Mouse (Mus musculus): ENCODE measurements at regions not wholly inside any gene's neighbourhood (a gene's known extent, or its start where the extent isn't known, plus 50 kb on each side); places are given as distances from the start of the nearest gene placed in this dataset.

DNA sequence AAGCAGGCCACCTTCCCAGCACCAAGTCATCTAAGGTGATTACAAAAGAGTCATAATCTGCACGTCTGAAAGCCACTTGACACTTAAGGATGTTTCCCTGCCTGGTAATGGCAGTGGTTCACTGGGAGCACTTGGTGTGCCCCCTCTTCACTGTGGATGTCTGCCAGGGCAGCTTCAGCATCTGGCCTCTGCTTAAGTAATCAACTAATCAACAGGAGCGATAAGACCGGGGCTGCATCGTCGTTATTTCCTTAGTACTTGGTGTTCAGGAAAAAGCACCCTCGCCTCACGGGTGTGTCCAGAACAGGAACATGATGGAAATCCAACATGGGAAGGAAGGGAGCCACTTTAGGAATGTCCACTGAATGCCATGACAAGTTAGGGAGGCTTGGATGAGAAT is 97.1 kb upstream of the Plcb4 start:
- no peaks in the 10 kb centered on the region for H3K27me3 ChIP-seq
- H3K4me3 ChIP-seq, result no peak overlapping the region
- no peak overlapping the region for H3K27ac ChIP-seq
- H3K4me2 ChIP-seq, result no peak overlapping the region
- no peak overlapping the region for H3K9ac ChIP-seq
- H3K4me1 ChIP-seq, result no peaks in the 10 kb centered on the region
- no peaks in the 10 kb centered on the region for H3K9me3 ChIP-seq
- no peak for ATAC-seq (ENCODE audit: insufficient number of reproducible peaks, low FRiP score, low TSS enrichment, low read depth)
- no peaks in the 10 kb centered on the region for H3K36me3 ChIP-seq
- WGBS, result 52% methylated on average over 7 of the region's 7 CpGs

DNA sequence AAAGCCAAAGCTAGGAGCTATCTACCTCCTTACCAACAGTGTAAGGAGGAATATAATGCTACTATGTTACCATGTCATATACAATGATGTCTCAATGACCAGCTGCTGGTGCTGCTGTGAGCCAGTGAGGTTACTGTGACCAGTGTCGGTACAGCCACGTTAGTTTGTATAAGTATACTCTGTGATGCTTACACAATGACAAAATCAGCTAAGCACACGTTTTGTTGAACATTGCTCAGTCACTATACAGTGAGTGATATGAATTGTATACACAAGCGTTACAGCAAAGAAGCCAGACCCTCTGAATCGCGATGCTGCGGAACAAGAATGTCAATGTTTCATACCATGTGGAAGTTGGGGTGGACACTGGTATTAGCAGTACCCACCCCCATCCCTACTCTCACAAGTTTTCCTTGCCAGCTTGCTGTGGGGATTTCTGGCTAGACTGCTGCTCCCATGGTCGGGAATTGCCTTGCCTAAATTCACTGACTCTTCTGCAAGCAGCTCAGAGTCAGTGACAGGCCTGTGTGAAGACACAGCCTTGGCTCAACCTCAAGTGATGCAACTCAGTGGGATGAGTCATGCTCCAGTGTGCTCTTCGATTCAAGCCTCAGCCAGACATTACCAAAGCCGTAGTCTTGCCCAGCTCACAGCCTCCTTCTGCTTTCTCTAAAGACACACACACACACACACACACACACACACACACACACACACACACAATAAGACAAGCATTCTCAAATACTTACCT is 96.5 kb upstream of the Plcb4 start:
- Histone ChIP-seq H3K36me3 (no peaks in the 10 kb centered on the region), H3K4me3 (no peak overlapping the region), H3K4me1 (no peaks in the 10 kb centered on the region), H3K27me3 (no peaks in the 10 kb centered on the region), H3K9me3 (no peaks in the 10 kb centered on the region), H3K4me2 (no peak overlapping the region), H3K9ac (no peak overlapping the region), H3K27ac (no peak overlapping the region)
- 68% methylated on average over 10 of the region's 10 CpGs for WGBS
- no peak for ATAC-seq (ENCODE audit: insufficient number of reproducible peaks, low FRiP score, low TSS enrichment, low read depth)

DNA sequence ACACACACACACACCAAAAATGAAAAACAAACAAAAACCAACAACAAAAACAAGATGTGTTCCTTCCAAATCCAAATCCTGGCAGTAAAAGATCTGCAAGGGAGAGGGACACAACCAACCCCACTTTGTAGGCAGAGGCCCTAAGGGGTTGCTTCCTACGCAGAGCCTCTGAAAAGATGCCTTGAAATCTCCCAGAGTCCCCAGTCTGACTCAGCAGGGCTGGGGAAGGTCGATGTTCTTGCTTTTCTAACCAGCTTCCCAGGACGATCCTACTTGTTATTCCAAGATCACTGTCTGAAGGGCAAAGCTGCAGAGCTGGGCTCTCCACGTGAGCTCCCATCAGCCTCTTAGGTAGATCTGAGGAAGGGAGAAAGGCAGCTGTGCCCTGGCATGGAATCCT is 94.6 kb upstream of the Plcb4 start:
- Histone ChIP-seq H3K27ac (no peak overlapping the region), H3K4me2 (no peak overlapping the region), H3K9ac (no peak overlapping the region), H3K4me1 (no peaks in the 10 kb centered on the region), H3K27me3 (no peaks in the 10 kb centered on the region), H3K9me3 (no peaks in the 10 kb centered on the region), H3K4me3 (no peak overlapping the region), H3K36me3 (no peaks in the 10 kb centered on the region)
- no peak for ATAC-seq (ENCODE audit: insufficient number of reproducible peaks, low FRiP score, low TSS enrichment, low read depth)
- WGBS, result 69% methylated on average over 4 of the region's 4 CpGs

DNA sequence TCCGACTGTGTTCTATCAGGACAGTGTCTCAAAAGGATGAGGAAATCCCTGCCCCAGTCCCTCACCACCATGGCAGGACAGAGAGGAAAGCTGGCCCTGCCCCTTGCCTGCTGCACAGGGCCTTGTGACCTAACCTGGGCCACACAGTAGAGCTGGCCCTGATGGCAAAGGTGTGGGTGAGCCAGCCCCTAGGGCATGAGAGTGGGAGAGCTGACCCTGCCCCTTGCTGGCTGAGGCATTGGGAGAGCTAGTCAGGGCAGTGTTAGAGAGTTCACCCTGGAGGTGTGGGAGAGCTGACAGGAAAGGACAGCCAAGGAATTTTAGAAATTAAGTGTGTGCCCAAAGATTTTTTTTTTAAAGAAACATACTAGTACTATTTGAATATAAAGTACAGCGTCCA is 90.5 kb upstream of the Plcb4 start:
- no peaks in the 10 kb centered on the region for H3K27me3 ChIP-seq
- no peak overlapping the region for H3K9ac ChIP-seq
- H3K27ac ChIP-seq, result no peak overlapping the region
- WGBS, result 83% methylated on average over 2 of the region's 2 CpGs
- no peaks in the 10 kb centered on the region for H3K4me1 ChIP-seq
- no peak for ATAC-seq (ENCODE audit: insufficient number of reproducible peaks, low FRiP score, low TSS enrichment, low read depth)
- H3K36me3 ChIP-seq, result no peaks in the 10 kb centered on the region
- no peaks in the 10 kb centered on the region for H3K9me3 ChIP-seq
- H3K4me2 ChIP-seq, result no peak overlapping the region
- H3K4me3 ChIP-seq, result no peak overlapping the region

DNA sequence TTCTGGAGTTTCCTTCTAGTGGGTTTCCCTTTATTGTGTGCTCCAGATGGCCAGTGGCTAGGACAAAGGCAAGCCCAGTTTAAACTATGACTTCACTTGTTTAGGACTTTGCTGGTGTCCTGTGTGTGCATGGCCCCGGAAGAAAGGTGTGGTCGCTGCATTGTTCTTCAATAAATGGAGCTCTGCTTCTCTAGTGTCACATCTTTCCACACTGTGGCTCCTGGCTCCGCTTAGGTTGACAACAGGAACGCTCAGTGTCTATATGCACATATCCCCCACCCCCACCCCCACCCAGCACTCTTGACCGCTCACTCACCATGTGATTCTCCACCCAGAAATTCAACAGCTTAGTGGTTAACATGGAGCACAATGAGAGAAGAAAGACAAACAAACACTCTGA is 87.2 kb upstream of the Plcb4 start:
- WGBS, result 89% methylated on average over 5 of the region's 5 CpGs
- H3K36me3 ChIP-seq, result no peaks in the 10 kb centered on the region
- no peak overlapping the region for H3K4me2 ChIP-seq
- no peak for ATAC-seq (ENCODE audit: insufficient number of reproducible peaks, low FRiP score, low TSS enrichment, low read depth)
- no peaks in the 10 kb centered on the region for H3K4me1 ChIP-seq
- no peak overlapping the region for H3K4me3 ChIP-seq
- no peaks in the 10 kb centered on the region for H3K27me3 ChIP-seq
- no peaks in the 10 kb centered on the region for H3K9me3 ChIP-seq
- H3K9ac ChIP-seq, result no peak overlapping the region
- no peak overlapping the region for H3K27ac ChIP-seq

DNA sequence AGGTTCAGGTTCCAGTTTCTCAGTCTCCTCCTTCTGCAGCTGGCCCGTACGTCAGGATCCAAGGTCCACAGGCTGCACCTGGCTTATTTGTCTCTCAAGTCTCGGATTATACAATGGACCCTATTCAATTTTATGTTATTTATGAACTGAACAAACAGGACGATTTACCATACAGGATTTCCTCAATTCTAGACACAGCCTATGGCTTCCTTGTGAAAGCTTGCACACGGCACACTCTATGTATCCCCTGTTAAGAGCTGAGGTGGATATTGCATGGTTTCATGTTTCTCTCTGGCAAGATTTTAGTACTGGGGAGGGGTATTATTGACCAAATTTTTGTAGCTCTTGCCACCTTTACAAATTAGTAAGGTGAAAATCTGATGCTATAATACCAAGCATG is 81.6 kb upstream of the Plcb4 start:
- Histone ChIP-seq H3K9ac (no peak overlapping the region), H3K4me1 (no peaks in the 10 kb centered on the region), H3K4me2 (no peak overlapping the region), H3K27me3 (no peaks in the 10 kb centered on the region), H3K4me3 (no peak overlapping the region), H3K9me3 (no peaks in the 10 kb centered on the region), H3K36me3 (no peaks in the 10 kb centered on the region), H3K27ac (no peak overlapping the region)
- no peak for ATAC-seq (ENCODE audit: insufficient number of reproducible peaks, low FRiP score, low TSS enrichment, low read depth)
- 72% methylated on average over 5 of the region's 5 CpGs for WGBS

DNA sequence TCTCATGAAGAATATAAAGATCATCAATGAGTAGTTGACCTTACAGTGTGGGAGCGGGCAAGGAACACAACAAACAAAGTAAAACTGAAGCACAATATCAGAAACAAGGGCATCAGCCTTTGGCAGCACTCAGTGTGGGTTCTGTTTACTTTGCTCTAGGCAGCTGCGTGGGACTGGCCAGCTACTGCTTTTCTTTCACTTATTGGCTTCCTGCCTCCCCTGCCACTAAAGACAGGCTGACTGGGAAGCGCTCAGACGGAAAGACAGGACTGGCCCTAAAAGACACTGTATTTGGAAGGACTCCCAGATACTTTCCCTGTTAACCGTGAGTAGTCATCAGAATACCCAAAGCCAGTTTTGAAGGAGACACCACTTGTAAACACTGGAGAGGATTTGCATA is 80.7 kb upstream of the Plcb4 start:
- no peaks in the 10 kb centered on the region for H3K4me1 ChIP-seq
- no peaks in the 10 kb centered on the region for H3K9me3 ChIP-seq
- H3K27me3 ChIP-seq, result no peaks in the 10 kb centered on the region
- H3K4me3 ChIP-seq, result no peak overlapping the region
- no peak for ATAC-seq (ENCODE audit: insufficient number of reproducible peaks, low FRiP score, low TSS enrichment, low read depth)
- H3K36me3 ChIP-seq, result no peaks in the 10 kb centered on the region
- no peak overlapping the region for H3K4me2 ChIP-seq
- 45% methylated on average over 5 of the region's 5 CpGs for WGBS
- H3K9ac ChIP-seq, result no peak overlapping the region
- H3K27ac ChIP-seq, result no peak overlapping the region

DNA sequence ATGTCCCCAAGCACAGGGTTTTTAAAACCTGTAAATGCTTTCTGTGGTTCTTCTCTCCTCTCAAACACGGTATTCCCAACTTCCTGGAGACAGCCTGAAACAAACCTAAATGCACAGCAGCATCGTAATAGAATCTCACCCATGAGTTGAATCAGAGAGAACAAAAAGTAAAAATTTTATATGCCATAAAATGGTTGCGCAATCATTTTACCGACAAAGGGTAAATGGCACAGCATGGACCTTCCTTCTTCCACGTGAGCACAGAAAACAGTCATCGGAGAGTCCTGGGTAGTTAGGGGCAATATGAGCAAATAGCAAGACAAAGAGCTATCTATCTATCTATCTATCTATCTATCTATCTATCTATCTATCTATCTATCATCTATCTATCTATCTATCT is 79.3 kb upstream of the Plcb4 start:
- Histone ChIP-seq H3K9me3 (no peaks in the 10 kb centered on the region), H3K27ac (no peak overlapping the region), H3K4me2 (no peak overlapping the region), H3K4me1 (no peaks in the 10 kb centered on the region), H3K4me3 (no peak overlapping the region), H3K36me3 (no peaks in the 10 kb centered on the region), H3K9ac (no peak overlapping the region), H3K27me3 (no peaks in the 10 kb centered on the region)
- ATAC-seq (ENCODE audit: insufficient number of reproducible peaks, low FRiP score, low TSS enrichment, low read depth), result no peak
- WGBS, result 81% methylated on average over 6 of the region's 6 CpGs

DNA sequence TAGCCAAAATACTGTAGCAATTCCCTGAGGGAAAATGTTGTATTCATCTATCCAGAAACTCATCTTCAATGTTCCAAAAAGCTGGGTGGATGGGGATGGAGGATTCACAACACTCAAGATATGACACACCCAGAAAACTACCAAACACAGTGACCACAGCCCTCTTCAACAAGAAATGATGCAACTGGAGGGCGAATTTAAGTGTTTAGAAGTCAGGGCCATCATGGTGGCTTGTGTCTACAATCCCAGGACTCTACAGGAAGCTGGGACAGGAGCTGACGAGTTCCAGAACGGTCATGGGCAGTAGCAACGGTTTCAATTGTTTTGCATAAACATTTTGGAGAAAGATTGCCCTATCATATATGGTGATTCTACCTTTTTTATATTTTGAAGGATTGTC is 78.8 kb upstream of the Plcb4 start:
- 79% methylated on average over 4 of the region's 4 CpGs for WGBS
- Histone ChIP-seq H3K36me3 (no peaks in the 10 kb centered on the region), H3K4me3 (no peak overlapping the region), H3K9ac (no peak overlapping the region), H3K4me1 (no peaks in the 10 kb centered on the region), H3K27me3 (no peaks in the 10 kb centered on the region), H3K27ac (no peak overlapping the region), H3K4me2 (no peak overlapping the region), H3K9me3 (no peaks in the 10 kb centered on the region)
- no peak for ATAC-seq (ENCODE audit: insufficient number of reproducible peaks, low FRiP score, low TSS enrichment, low read depth)

DNA sequence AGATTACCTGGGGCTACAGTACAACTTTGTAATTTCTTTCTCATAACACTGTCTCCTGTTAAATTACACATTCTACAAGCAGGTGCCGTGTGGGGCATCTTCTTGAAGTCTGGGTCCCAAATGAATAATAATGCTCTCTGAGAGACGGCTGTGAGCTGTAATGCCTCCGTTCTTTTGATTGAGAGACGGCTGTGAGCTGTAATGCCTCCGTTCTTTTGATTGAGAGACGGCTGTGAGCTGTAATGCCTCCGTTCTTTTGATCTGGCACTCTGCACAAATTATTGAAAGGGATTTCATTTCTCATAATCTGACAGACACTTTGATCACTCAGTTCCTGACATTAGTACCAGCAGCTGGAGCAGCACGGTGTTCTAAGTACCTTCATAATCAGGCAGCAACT is 76.5 kb upstream of the Plcb4 start:
- 31% methylated on average over 8 of the region's 8 CpGs for WGBS
- no peak overlapping the region for H3K9ac ChIP-seq
- no peak overlapping the region for H3K4me3 ChIP-seq
- H3K27me3 ChIP-seq, result no peaks in the 10 kb centered on the region
- no peaks in the 10 kb centered on the region for H3K36me3 ChIP-seq
- H3K27ac ChIP-seq, result no peak overlapping the region
- H3K4me2 ChIP-seq, result no peak overlapping the region
- no peaks in the 10 kb centered on the region for H3K9me3 ChIP-seq
- H3K4me1 ChIP-seq, result no peaks in the 10 kb centered on the region
- no peak for ATAC-seq (ENCODE audit: insufficient number of reproducible peaks, low FRiP score, low TSS enrichment, low read depth)

DNA sequence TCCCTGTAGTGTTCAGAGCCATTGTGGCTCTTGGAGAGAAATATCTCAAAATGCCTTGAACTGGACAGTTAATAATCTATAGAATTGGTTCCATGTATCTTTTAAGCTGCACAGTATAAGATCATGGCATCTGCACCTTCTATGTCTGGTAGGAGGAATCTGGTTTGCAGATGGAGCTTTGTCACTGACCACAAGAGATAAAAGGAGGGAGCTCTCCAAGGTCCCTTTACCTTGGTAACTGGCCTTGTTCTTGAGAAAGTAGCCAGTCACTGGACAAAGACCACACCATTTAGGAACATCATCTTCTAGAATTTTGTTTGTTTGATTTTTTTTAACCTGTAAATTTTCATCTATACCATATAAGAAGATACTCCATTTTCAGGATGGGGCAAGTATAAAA is 52.5 kb upstream of the Plcb4 start:
- Histone ChIP-seq H3K4me2 (no peak overlapping the region), H3K4me1 (no peaks in the 10 kb centered on the region), H3K9me3 (no peaks in the 10 kb centered on the region), H3K36me3 (no peaks in the 10 kb centered on the region), H3K4me3 (no peak overlapping the region), H3K27me3 (no peaks in the 10 kb centered on the region), H3K9ac (no peak overlapping the region), H3K27ac (no peak overlapping the region)
- no peak for ATAC-seq (ENCODE audit: insufficient number of reproducible peaks, low FRiP score, low TSS enrichment, low read depth)

Measured in limb, embryonic 15.5 days (tissue).